Mouse (Mus musculus): Measurements from ENCODE around the gene Bcas2. TPM values are rescaled to one million over a fixed set of nuclear protein-coding genes. Genes with fewer than 3 reads are reported as not detected.
"Not testable (repeated sequence)": the region's sequence is repeated elsewhere in the genome, so short reads cannot be mapped to it uniquely, and the experiment has no call there.

The Bcas2 gene
- polyA plus RNA-seq, 1 experiment from 2014 or later: 179 TPM

GRCm38 (mm10) chr3:103207749-103208148 lies 36.3 kb downstream of the Bcas2 start:
- Histone ChIP-seq H3K4me1 (replicated peaks; ENCODE audit: control insufficient read depth, insufficient read depth, low read length) (no peaks in the 10 kb centered on the region), H3K27me3 (ENCODE audit: control insufficient read depth, insufficient read depth, low read depth, low read length) (no peaks in the 10 kb centered on the region), H3K4me3 (ENCODE audit: low read length) (no peak overlapping the region), H3K36me3 (ENCODE audit: control insufficient read depth, insufficient read depth, low read length) (no peaks in the 10 kb centered on the region), H3K9me3 (ENCODE audit: control insufficient read depth, low read length) (0 out of 2 replicates have a peak, but pooled peaks cover 2% of the 10 kb centered on the region), H3K9ac (ENCODE audit: low read length) (no peak overlapping the region), H3K4me2 (ENCODE audit: low read depth, low read length) (no peak overlapping the region), H3K27ac (ENCODE audit: low read length) (no peak overlapping the region)
- 49% methylated on average over 5 of the region's 5 CpGs for WGBS
- no peak for ATAC-seq (ENCODE audit: low read depth)

DNA sequence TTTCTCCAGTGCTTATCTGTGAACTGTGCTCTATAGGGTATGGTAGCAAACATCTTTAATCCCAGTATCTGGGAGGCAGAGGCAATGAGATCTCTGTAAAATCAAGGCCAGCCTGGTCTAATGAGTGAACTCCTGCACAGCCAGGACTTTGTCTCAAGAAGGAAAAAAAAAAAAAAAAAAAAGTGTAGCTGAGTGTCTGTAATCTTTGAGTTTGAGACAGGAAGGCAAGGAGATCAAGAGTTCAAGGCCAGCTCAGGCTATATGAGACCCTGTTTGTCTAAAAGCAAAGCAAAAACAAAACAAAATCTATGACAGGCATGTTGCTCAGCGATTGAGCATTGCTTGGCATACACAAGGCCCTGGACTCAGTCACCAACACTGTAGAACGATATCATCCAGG lies 36.8 kb downstream of the Bcas2 start:
- no peak for ATAC-seq (ENCODE audit: low read depth)
- Histone ChIP-seq H3K9ac (ENCODE audit: low read length) (no peak overlapping the region), H3K9me3 (ENCODE audit: control insufficient read depth, low read length) (0 out of 2 replicates have a peak, but pooled peaks cover 2% of the 10 kb centered on the region), H3K27me3 (ENCODE audit: control insufficient read depth, insufficient read depth, low read depth, low read length) (no peaks in the 10 kb centered on the region), H3K27ac (ENCODE audit: low read length) (no peak overlapping the region), H3K4me2 (ENCODE audit: low read depth, low read length) (no peak overlapping the region), H3K36me3 (ENCODE audit: control insufficient read depth, insufficient read depth, low read length) (no peaks in the 10 kb centered on the region), H3K4me3 (ENCODE audit: low read length) (no peak overlapping the region), H3K4me1 (replicated peaks; ENCODE audit: control insufficient read depth, insufficient read depth, low read length) (no peaks in the 10 kb centered on the region)
- WGBS: 69% methylated on average over 2 of the region's 2 CpGs

GRCm38 (mm10) chr3:103211101-103211500 lies 39.6 kb downstream of the Bcas2 start:
- ATAC-seq (ENCODE audit: low read depth): no peak
- H3K4me3 ChIP-seq (ENCODE audit: low read length): no peak overlapping the region
- 63% methylated on average over 2 of the region's 2 CpGs for WGBS
- no peaks in the 10 kb centered on the region for H3K9me3 ChIP-seq (ENCODE audit: control insufficient read depth, low read length)
- H3K27me3 ChIP-seq (ENCODE audit: control insufficient read depth, insufficient read depth, low read depth, low read length): no peaks in the 10 kb centered on the region
- H3K36me3 ChIP-seq (ENCODE audit: control insufficient read depth, insufficient read depth, low read length): no peaks in the 10 kb centered on the region
- H3K4me2 ChIP-seq (ENCODE audit: low read depth, low read length): no peak overlapping the region
- no peaks in the 10 kb centered on the region for H3K4me1 ChIP-seq (replicated peaks; ENCODE audit: control insufficient read depth, insufficient read depth, low read length)
- H3K27ac ChIP-seq (ENCODE audit: low read length): no peak overlapping the region
- H3K9ac ChIP-seq (ENCODE audit: low read length): no peak overlapping the region

DNA sequence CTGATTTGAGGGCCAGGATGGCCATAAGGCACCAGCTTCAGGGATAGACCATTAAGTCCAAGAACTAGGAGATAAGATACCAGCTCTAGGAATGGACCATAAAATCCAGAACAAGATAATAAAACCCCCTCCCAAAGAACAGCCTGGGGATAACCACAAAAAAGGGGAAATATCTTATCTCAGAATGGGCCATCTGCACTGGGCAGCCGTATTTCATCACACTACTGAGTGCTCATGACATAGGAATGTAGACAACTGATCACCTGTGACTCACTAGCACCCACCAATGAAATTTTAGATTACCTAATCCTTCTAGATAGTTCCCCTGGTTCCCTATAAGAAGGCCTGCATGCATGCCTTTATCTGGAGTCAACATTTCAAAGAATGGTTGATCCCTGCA lies 40.7 kb downstream of the Bcas2 start:
- Histone ChIP-seq H3K27me3 (ENCODE audit: control insufficient read depth, insufficient read depth, low read depth, low read length) (no peaks in the 10 kb centered on the region), H3K36me3 (ENCODE audit: control insufficient read depth, insufficient read depth, low read length) (no peaks in the 10 kb centered on the region), H3K4me2 (ENCODE audit: low read depth, low read length) (no peak overlapping the region), H3K9ac (ENCODE audit: low read length) (no peak overlapping the region), H3K4me1 (replicated peaks; ENCODE audit: control insufficient read depth, insufficient read depth, low read length) (no peaks in the 10 kb centered on the region), H3K9me3 (ENCODE audit: control insufficient read depth, low read length) (no peaks in the 10 kb centered on the region), H3K4me3 (ENCODE audit: low read length) (no peak overlapping the region), H3K27ac (ENCODE audit: low read length) (no peak overlapping the region)
- no peak for ATAC-seq (ENCODE audit: low read depth)
- WGBS: 46% methylated on average over 1 of the region's 1 CpGs

- Histone ChIP-seq H3K9me3 (ENCODE audit: control insufficient read depth, low read length) (no peaks in the 10 kb centered on the region), H3K36me3 (ENCODE audit: control insufficient read depth, insufficient read depth, low read length) (no peaks in the 10 kb centered on the region), H3K4me3 (ENCODE audit: low read length) (no peak overlapping the region), H3K9ac (ENCODE audit: low read length) (no peak overlapping the region), H3K27ac (ENCODE audit: low read length) (no peak overlapping the region), H3K27me3 (ENCODE audit: control insufficient read depth, insufficient read depth, low read depth, low read length) (no peaks in the 10 kb centered on the region), H3K4me2 (ENCODE audit: low read depth, low read length) (no peak overlapping the region), H3K4me1 (replicated peaks; ENCODE audit: control insufficient read depth, insufficient read depth, low read length) (no peaks in the 10 kb centered on the region)
- WGBS: 65% methylated on average over 5 of the region's 5 CpGs
- no peak for ATAC-seq (ENCODE audit: low read depth)
Observed at GRCm38 (mm10) chr3:103213537-103213936, 42.1 kb downstream of the Bcas2 start.

DNA sequence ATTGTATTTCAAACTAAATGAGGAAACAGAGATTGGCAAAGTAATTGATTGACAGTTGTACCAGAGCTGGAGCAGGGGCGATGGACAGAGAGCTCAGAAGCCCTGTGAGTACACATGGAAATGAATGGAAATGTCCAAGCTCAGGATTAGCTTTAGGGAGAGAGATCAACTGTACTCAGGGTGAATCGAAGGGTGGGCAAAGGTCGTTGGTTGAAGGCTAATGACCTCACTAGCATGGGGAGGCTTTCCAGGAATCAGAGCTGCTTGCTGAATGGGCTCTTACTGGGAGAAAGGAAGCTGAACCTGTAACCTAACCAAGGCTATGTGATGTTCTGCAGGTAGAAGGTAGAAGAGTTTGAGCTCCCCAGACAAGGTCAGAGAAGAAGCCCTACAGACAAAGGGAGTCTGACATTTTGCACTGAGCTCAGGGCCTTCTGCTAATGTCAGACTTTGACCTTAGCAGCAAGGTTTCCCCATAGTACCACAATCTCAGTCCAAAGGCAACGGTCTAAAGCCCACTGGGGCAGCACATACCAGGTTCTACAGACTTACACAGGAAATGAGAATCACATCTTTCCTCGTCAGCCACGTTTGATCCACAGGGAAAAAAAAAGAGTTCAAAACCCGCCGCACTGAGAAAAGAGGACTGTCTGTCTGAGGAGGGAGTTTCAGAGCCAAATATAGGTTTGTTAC lies 43.3 kb downstream of the Bcas2 start:
- no peak for ATAC-seq (ENCODE audit: low read depth)
- WGBS: 78% methylated on average over 8 of the region's 8 CpGs

GRCm38 (mm10) chr3:103215399-103215798 lies 43.9 kb downstream of the Bcas2 start:
- H3K36me3 ChIP-seq (ENCODE audit: control insufficient read depth, insufficient read depth, low read length); H3K9ac ChIP-seq (ENCODE audit: low read length); H3K4me3 ChIP-seq (ENCODE audit: low read length); H3K27ac ChIP-seq (ENCODE audit: low read length); ATAC-seq (ENCODE audit: low read depth); H3K27me3 ChIP-seq (ENCODE audit: control insufficient read depth, insufficient read depth, low read depth, low read length); H3K4me2 ChIP-seq (ENCODE audit: low read depth, low read length); H3K9me3 ChIP-seq (ENCODE audit: control insufficient read depth, low read length); H3K4me1 ChIP-seq (replicated peaks; ENCODE audit: control insufficient read depth, insufficient read depth, low read length): not testable (repeated sequence)
- WGBS: 85% methylated on average over 8 of the region's 8 CpGs

More for the DNA sequence above, 43.3 kb downstream of the Bcas2 start:
- no peak overlapping the region for H3K27ac ChIP-seq (ENCODE audit: low read length)
- no peak overlapping the region for H3K9ac ChIP-seq (ENCODE audit: low read length)
- H3K4me3 ChIP-seq (ENCODE audit: low read length): no peak overlapping the region
- no peaks in the 10 kb centered on the region for H3K4me1 ChIP-seq (replicated peaks; ENCODE audit: control insufficient read depth, insufficient read depth, low read length)
- no peak overlapping the region for H3K4me2 ChIP-seq (ENCODE audit: low read depth, low read length)
- H3K36me3 ChIP-seq (ENCODE audit: control insufficient read depth, insufficient read depth, low read length): no peaks in the 10 kb centered on the region
- H3K27me3 ChIP-seq (ENCODE audit: control insufficient read depth, insufficient read depth, low read depth, low read length): no peaks in the 10 kb centered on the region
- no peaks in the 10 kb centered on the region for H3K9me3 ChIP-seq (ENCODE audit: control insufficient read depth, low read length)

GRCm38 (mm10) chr3:103221435-103221834 lies 50.0 kb downstream of the Bcas2 start:
- no peak overlapping the region for H3K9ac ChIP-seq (ENCODE audit: low read length)
- no peak overlapping the region for H3K27ac ChIP-seq (ENCODE audit: low read length)
- H3K27me3 ChIP-seq (ENCODE audit: control insufficient read depth, insufficient read depth, low read depth, low read length): no peaks in the 10 kb centered on the region
- H3K4me2 ChIP-seq (ENCODE audit: low read depth, low read length): no peak overlapping the region
- H3K4me3 ChIP-seq (ENCODE audit: low read length): no peak overlapping the region
- H3K9me3 ChIP-seq (ENCODE audit: control insufficient read depth, low read length): no peaks in the 10 kb centered on the region
- ATAC-seq (ENCODE audit: low read depth): no peak
- no peaks in the 10 kb centered on the region for H3K36me3 ChIP-seq (ENCODE audit: control insufficient read depth, insufficient read depth, low read length)
- 39% methylated on average over 2 of the region's 2 CpGs for WGBS
- H3K4me1 ChIP-seq (replicated peaks; ENCODE audit: control insufficient read depth, insufficient read depth, low read length): no peaks in the 10 kb centered on the region

- no peaks in the 10 kb centered on the region for H3K4me1 ChIP-seq (replicated peaks; ENCODE audit: control insufficient read depth, insufficient read depth, low read length)
- no peaks in the 10 kb centered on the region for H3K36me3 ChIP-seq (ENCODE audit: control insufficient read depth, insufficient read depth, low read length)
- no peaks in the 10 kb centered on the region for H3K27me3 ChIP-seq (ENCODE audit: control insufficient read depth, insufficient read depth, low read depth, low read length)
- peaks cover 7% of the 10 kb centered on the region for H3K9me3 ChIP-seq (ENCODE audit: control insufficient read depth, low read length)
- no peak overlapping the region for H3K9ac ChIP-seq (ENCODE audit: low read length)
- H3K4me3 ChIP-seq (ENCODE audit: low read length): no peak overlapping the region
- ATAC-seq (ENCODE audit: low read depth): no peak
- H3K27ac ChIP-seq (ENCODE audit: low read length): no peak overlapping the region
- WGBS: 56% methylated on average over 4 of the region's 4 CpGs
- no peak overlapping the region for H3K4me2 ChIP-seq (ENCODE audit: low read depth, low read length)
Observed at GRCm38 (mm10) chr3:103223752-103224151, 52.3 kb downstream of the Bcas2 start.
